Mouse (Mus musculus) liver, adult 2 months (tissue): ENCODE measurements around the gene Atp6v1b1. TPM values are rescaled to one million over a fixed set of nuclear protein-coding genes. Genes with fewer than 3 reads are reported as not detected.

Source experiments
- DNase-seq: peaks from one replicate; pipeline ENCODE4 v3.0.0-alpha.2; 2011; ENCODE audit warnings: low read depth, low spot score; ENCODE audit errors: extremely low read depth
- H3K27ac ChIP-seq: fragments of 200-500 bp; replicated peaks from 2 replicates; pipeline ENCODE4 v1.5.1; 2012; ENCODE audit warnings: low read depth, mild to moderate bottlenecking, control low read depth, inconsistent platforms, low read length; ENCODE audit not compliant: insufficient read depth
- H3K27me3 ChIP-seq: fragments of 200-500 bp; 2 replicates; pipeline ENCODE4 v1.6.1; 2012; ENCODE audit warnings: mild to moderate bottlenecking, moderate library complexity, low read length, inconsistent platforms; ENCODE audit not compliant: control insufficient read depth, insufficient read depth
- H3K36me3 ChIP-seq: fragments of 200-500 bp; 2 replicates; pipeline ENCODE4 v1.6.1; 2012; ENCODE audit warnings: low read length, inconsistent platforms; ENCODE audit not compliant: control insufficient read depth, insufficient read depth
- H3K4me1 ChIP-seq: fragments of 200-500 bp; 2 replicates; pipeline ENCODE4 v1.6.1; 2011; ENCODE audit warnings: low read length; ENCODE audit not compliant: control insufficient read depth, insufficient read depth
- H3K4me3 ChIP-seq: fragments of 200-500 bp; 2 replicates; pipeline ENCODE4 v1.5.1; 2011; ENCODE audit warnings: low read depth, mild to moderate bottlenecking, control low read depth, low read length, moderate library complexity; ENCODE audit not compliant: insufficient read depth
- H3K79me2 ChIP-seq: fragments of 200-500 bp; 2 replicates; pipeline ENCODE4 v1.6.1; 2012; ENCODE audit warnings: inconsistent platforms, mild to moderate bottlenecking, low read length, moderate library complexity; ENCODE audit not compliant: control insufficient read depth, insufficient read depth
- H3K9ac ChIP-seq: fragments of 200-500 bp; 2 replicates; pipeline ENCODE4 v1.6.1; 2012; ENCODE audit warnings: low read depth, mild to moderate bottlenecking, control low read depth, inconsistent platforms, low read length
- CTCF ChIP-seq: fragments of 200-500 bp; IDR thresholded peaks from 2 replicates; pipeline ENCODE4 v1.5.1; 2011; ENCODE audit warnings: low read depth, low read length, control low read depth
- POLR2A ChIP-seq: fragments of 200-500 bp; IDR thresholded peaks from 2 replicates; pipeline ENCODE4 v1.6.1; 2011; ENCODE audit warnings: low read length, control low read depth; ENCODE audit not compliant: insufficient read depth; ENCODE audit errors: extremely low read depth
- WGBS: fragments of 180-500 bp; shearing (Covaris S2); methylation state at CpG from one replicate; pipeline ENCODE4 v1.1.7; 2018; 5-methylcytosine and 5-hydroxymethylcytosine counted together
- polyA plus RNA-seq: library from polyadenylated mRNA; depleted of rRNA; stranded (reverse); fragments of >200 nt; gene quantifications from 2 replicates; pipeline ENCODE4 v1.2.3, GENCODE M21; 2012
- total RNA-seq: library from RNA; depleted of rRNA; stranded (reverse); fragments of >200 nt; gene quantifications from 2 replicates; pipeline ENCODE4 v1.2.3, GENCODE M21; 2014

Atp6v1b1 gene
- total and polyA plus RNA-seq, 2 experiments, result not detected

- peaks cover 29% of the 10 kb centered on the region for H3K27me3 ChIP-seq
- H3K79me2 ChIP-seq, result no peaks in the 10 kb centered on the region
- no peaks in the 10 kb centered on the region for H3K4me1 ChIP-seq
- no peak overlapping the region for H3K9ac ChIP-seq
- H3K4me3 ChIP-seq, result no peak overlapping the region
- no peak overlapping the region for H3K27ac ChIP-seq
- DNase-seq, result no peak
- H3K36me3 ChIP-seq, result no peaks in the 10 kb centered on the region
- no peak for TF ChIP-seq POLR2A
- no peak for TF ChIP-seq CTCF
- under 1% methylated on average over 11 of the region's 11 CpGs for WGBS
Measured at GRCm38 (mm10) chr6:83701001-83701400, 41.8 kb upstream of the Atp6v1b1 start.

GRCm38 (mm10) chr6:83702146-83702999 is 40.4 kb upstream of the Atp6v1b1 start:
- Histone ChIP-seq H3K79me2 (no peaks in the 10 kb centered on the region), H3K36me3 (no peaks in the 10 kb centered on the region), H3K9ac (no peak overlapping the region), H3K4me1 (no peaks in the 10 kb centered on the region), H3K27ac (no peak overlapping the region), H3K27me3 (peaks cover 28% of the 10 kb centered on the region), H3K4me3 (no peak overlapping the region)
- WGBS, result 5% methylated on average over 53 of the region's 53 CpGs
- DNase-seq, result no peak
- no peak for TF ChIP-seq POLR2A
- no peak for TF ChIP-seq CTCF

DNA sequence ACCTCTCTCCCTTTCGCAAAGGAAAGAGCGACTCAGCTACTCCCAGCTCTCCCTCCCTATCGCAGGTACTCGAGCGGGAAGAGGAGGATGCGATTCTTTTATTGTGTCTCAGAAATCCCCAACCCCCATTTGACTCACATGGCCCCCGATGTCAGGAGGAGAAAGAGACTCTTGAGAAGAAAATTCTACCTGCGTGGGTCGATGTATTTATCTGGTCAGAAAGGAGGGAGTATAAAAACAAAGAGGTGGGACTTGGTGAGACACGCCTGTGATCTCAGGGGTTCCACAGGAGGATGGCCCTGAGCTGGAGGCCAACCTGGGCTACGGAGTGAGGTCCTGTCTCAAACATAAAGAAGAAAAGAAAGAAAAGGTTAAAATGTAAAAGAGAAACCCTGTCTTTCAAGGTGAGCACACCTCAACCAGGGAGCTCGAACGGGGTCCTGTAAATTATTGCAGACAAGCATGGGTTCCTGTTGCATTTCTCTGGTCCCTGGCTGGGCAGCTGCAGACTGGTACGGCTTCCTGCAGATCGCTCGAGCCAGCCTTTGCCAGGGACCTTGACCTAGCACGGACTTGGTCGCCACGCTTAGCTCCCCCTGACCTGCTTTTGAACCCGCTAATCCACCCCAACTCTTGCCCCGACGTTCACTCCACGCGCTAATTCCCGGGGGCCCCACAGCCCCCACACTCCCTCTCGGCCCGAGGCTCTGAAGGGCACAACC is 39.6 kb upstream of the Atp6v1b1 start:
- no peak overlapping the region for H3K27ac ChIP-seq
- H3K4me3 ChIP-seq, result no peak overlapping the region
- H3K79me2 ChIP-seq, result no peaks in the 10 kb centered on the region
- H3K36me3 ChIP-seq, result no peaks in the 10 kb centered on the region
- no peak for TF ChIP-seq CTCF
- no peak for TF ChIP-seq POLR2A
- H3K4me1 ChIP-seq, result no peaks in the 10 kb centered on the region
- DNase-seq, result no peak
- 3% methylated on average over 27 of the region's 27 CpGs for WGBS
- H3K9ac ChIP-seq, result no peak overlapping the region
- peaks cover 29% of the 10 kb centered on the region for H3K27me3 ChIP-seq

GRCm38 (mm10) chr6:83703722-83704078 is 39.1 kb upstream of the Atp6v1b1 start:
- Histone ChIP-seq H3K79me2 (no peaks in the 10 kb centered on the region), H3K27me3 (peaks cover 29% of the 10 kb centered on the region), H3K36me3 (no peaks in the 10 kb centered on the region), H3K4me1 (no peaks in the 10 kb centered on the region), H3K27ac (no peak overlapping the region), H3K4me3 (no peak overlapping the region), H3K9ac (no peak overlapping the region)
- no peak for DNase-seq
- no peak for TF ChIP-seq POLR2A
- WGBS, result 7% methylated on average over 10 of the region's 10 CpGs

- 16% methylated on average over 1 of the region's 1 CpGs for WGBS
- no peak overlapping the region for H3K9ac ChIP-seq
Measured at GRCm38 (mm10) chr6:83704294-83704693, 38.5 kb upstream of the Atp6v1b1 start.

GRCm38 (mm10) chr6:83704701-83705100 is 38.1 kb upstream of the Atp6v1b1 start:
- Histone ChIP-seq H3K36me3 (no peaks in the 10 kb centered on the region), H3K79me2 (no peaks in the 10 kb centered on the region), H3K9ac (no peak overlapping the region), H3K4me1 (no peaks in the 10 kb centered on the region), H3K27me3 (peaks cover 29% of the 10 kb centered on the region), H3K27ac (no peak overlapping the region), H3K4me3 (no peak overlapping the region)
- 26% methylated on average over 5 of the region's 5 CpGs for WGBS
- no peak for DNase-seq
- TF ChIP-seq CTCF (no peak), POLR2A (no peak)

More at GRCm38 (mm10) chr6:83704294-83704693, 38.5 kb upstream of the Atp6v1b1 start:
- Histone ChIP-seq H3K79me2 (no peaks in the 10 kb centered on the region), H3K27ac (no peak overlapping the region), H3K27me3 (peaks cover 29% of the 10 kb centered on the region), H3K4me1 (no peaks in the 10 kb centered on the region), H3K4me3 (no peak overlapping the region), H3K36me3 (no peaks in the 10 kb centered on the region)
- TF ChIP-seq CTCF, result no peak
- no peak for TF ChIP-seq POLR2A
- no peak for DNase-seq
